Mouse (Mus musculus): Measurements from ENCODE around the gene AY074887.

DNA sequence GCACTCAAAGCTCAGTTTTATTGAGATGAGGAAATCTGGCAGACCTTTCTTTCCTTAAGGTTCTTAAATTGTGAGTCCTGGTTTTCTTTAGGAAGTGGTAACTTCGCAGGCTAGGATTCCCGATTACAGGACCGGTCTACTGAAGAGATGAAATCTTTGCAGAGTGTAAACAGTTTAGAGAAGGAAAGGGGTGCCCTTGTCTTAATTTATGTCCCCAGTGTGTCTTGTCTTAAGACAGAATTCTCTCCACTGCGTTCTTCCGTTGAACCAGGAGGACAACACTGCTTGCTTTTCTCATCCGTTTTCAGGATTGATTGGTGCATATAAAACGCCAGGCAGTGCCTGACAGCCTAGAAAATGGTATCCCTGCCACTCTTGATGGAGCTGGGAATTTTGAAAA is 31.6 kb upstream of the AY074887 start:
- TF ChIP-seq CTCF (IDR thresholded peaks at IDR 0.05; ENCODE audit: extremely low read depth, insufficient read length, insufficient replicate concordance, low read depth, low read length): no peak
- no peak for TF ChIP-seq POLR2A (IDR thresholded peaks at IDR 0.05; ENCODE audit: low read depth, low read length)
